Mouse (Mus musculus): ENCODE results near the gene Tmem108.

- TF ChIP-seq CTCF (conservative IDR thresholded peaks at IDR 0.05; ENCODE audit: low read length) (no peak), NANOG (IDR thresholded peaks at IDR 0.05; ENCODE audit: borderline replicate concordance, low read length) (no peak), POU5F1 (IDR thresholded peaks at IDR 0.05; ENCODE audit: borderline replicate concordance, low read length) (no peak)
Observed at GRCm38 (mm10) chr9:103700240-103700639, 61.4 kb downstream of the Tmem108 start.
